Mouse (Mus musculus) monocyte, adult 5-6 weeks (primary cell): Measurements from ENCODE around the gene Map4k3. TPM values are rescaled to one million over a fixed set of nuclear protein-coding genes. Genes with fewer than 3 reads are reported as not detected.
"Not testable (repeated sequence)": the region's sequence is repeated elsewhere in the genome, so short reads cannot be mapped to it uniquely, and the experiment has no call there.

Experiments used
- ATAC-seq: fragments of 153-309, 156-312 bp; replicated peaks from 2 replicates; pipeline ENCODE4 v1.8.0; 2017; ENCODE audit warnings: mild to moderate bottlenecking; ENCODE audit not compliant: low TSS enrichment, insufficient number of reproducible peaks, severe bottlenecking, poor library complexity, low FRiP score
- total RNA-seq: library from RNA; stranded (forward); fragments of 200-1000, 200-491, 200-594 nt; gene quantifications from 3 replicates; pipeline ENCODE4 v1.2.3, GENCODE M21; 2017

The Map4k3 gene
- total RNA-seq, 1 experiment from 2014 or later: 26.7 TPM

DNA sequence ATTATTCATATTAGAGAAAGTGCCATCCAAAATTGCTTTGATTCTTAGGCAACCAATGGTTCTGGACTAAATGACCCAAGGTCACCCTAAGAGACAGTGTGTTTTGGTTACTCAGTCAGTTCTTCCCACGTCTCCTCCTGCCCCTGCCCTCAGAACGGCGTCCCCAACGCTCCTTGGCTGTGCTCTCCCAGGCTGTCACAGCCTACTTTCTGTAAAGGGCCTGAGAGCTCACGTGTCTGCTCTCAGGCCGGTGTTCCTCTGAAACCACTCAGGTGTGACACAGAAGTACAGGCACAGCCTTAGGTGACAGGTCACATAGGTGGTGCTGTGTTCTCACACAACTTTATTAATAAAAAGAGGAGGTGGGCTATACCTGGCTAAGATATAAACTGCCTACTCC lies 148.4 kb downstream of the Map4k3 start:
- no peak for ATAC-seq

- ATAC-seq: no peak
These were observed 149.2 kb downstream of the Map4k3 start for GRCm38 (mm10) chr17:80579089-80579488.

DNA sequence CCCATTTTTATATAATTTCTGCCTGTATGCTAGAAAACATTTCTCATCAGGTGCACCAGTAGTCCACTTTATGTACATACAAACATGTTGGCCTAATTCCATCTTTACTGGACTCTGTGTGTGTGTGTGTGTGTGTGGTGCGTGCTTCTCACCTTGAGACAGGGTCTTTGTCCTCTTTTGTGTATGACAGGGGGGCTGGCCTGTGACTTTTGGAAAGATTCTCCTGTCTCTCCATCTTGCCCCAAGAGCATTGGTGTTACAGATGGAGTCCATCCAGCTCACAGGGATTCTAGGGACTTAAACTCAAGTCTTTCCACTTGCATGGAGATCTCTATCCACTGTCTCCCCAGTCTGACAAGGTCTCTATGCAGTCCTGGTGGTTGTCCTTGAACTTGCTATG lies 150.2 kb downstream of the Map4k3 start:
- ATAC-seq: no peak

DNA sequence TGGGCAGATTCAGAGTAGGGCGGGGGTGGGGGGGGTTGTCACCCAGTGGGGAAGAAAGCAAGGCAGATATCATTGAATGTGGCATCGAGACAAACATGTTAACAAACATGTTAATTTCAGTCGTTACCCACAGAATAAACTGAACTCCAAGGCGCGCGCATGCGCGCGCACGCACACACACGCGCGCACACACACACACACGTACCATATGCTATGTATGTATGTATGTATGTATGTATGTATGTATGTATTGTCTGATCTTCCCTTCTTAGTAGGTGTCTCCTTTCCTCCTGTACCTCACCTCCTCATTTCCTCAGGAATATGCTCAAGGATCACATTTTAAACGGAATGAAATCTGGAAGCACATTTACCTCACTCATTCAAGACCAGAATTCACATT lies 150.6 kb downstream of the Map4k3 start, which contains the start of gene Cdkl4:
Gene Cdkl4, minus strand, starts transcription at position 175 of the 400 bp plus-strand sequence.
- ATAC-seq: no peak

- peak; percentile 48 for ATAC-seq
These were observed 151.1 kb downstream of the Map4k3 start for GRCm38 (mm10) chr17:80577214-80577613.

DNA sequence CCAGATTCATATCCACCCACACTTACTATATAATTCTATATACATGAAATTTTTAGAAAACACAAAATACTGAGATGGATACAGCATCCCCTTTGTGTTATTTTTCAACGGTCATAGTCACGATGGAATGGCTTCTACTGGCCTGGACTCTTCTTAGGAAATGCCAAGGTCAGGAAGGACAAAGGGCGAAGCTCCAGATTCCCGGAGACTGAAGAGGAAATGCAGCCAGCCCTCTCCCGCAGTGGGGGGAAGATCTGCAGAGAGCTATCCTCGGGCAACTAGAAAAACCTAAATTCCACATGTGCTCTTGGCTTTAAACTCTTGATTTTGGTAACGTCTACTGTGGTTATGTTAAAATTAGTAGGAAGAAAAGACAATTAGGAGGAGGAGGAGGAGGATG lies 153.3 kb downstream of the Map4k3 start:
- ATAC-seq: no peak

GRCm38 (mm10) chr17:80574471-80574965 lies 153.8 kb downstream of the Map4k3 start:
- no peak for ATAC-seq

DNA sequence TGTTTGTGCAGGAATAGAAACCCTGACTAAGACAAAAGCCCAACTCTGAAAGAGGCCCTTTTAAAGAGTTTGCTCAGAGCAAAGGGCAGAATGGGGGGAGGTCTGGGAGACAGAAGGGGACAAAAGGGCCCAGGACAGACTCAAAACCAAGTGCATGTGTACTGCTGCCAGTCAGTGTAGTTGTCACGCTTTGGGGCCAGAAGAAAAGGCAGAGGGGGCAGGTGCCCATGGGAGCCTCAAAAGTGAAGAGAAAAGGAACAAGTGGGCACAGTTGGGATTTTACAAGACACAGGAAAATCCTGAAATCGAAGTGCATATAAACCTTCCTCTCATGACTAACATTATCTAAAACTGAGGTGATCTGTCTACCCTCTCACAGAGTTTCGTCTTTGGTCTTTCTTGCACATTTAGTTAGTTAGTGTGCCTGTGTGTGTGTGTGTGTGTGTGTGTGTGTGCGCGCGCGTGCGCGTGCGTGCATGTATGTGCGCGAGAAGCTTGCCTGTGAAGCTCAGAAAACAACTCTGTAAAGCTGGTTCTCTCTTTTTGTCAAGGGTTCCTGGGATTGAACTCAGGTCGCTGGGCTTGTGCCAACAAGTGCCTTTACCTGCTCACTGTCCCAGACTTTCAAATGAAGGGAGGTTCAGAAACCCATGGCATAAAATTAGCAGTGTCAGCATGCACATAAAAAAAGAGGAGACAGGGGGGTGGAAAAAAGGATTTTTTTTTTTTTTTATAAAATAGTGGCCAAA lies 155.9 kb downstream of the Map4k3 start:
- no peak for ATAC-seq

DNA sequence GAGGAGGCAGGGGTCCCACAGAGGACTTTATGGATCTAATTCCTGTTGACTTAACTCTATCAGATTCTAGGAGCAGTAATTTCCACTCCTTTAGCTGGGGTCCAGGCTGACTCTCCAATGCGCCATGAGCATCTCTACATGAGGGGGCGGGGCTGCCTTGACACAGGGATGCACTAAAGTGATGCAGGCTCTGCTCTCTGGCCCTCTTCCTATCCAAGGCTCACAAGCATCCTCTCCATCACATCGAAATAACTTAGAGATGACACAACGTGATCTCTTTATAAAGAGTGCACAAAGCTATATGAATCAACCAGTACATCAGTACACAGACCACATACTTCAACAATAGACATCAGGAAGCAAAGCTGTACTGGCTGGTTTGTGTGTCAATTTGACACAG lies 156.8 kb downstream of the Map4k3 start:
- ATAC-seq: no peak

- ATAC-seq: not testable (repeated sequence)
These were observed 158.6 kb downstream of the Map4k3 start for GRCm38 (mm10) chr17:80569718-80570117.

DNA sequence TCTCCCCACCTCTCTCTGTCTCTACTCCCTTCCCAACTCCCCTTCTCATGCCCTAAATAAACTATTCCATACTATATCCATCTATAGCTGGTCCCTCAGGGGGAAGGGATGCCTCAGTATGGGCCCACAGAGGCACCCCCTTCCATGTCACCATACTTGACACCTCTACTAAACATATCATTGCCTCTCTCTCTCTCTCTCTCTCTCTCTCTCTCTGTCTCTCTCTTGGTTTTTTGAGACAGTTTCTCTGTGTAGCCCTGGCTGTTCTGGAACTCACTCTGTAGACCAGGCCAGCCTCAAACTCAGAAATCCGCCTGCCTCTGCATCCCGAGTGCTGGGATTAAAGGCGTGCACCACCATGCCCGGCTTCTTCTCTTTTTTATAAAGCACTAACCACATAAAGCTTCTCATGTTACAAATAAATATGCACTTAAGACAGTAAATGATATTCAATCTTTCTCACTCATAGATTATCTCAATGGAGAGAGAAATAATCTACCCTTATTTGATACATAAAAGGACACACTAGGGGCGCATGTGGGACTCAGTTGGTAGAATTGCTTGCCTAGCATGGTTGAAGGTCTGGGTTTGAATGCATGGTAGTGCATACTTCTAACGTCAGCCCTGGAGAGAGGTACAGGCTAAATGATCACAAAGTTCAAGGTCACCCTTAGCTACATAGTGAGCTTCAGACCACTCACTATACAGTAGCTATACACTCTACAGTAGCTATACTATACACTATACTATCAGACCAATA lies 159.3 kb downstream of the Map4k3 start:
- ATAC-seq: no peak

GRCm38 (mm10) chr17:80568441-80568840 lies 159.8 kb downstream of the Map4k3 start:
- ATAC-seq: no peak

GRCm38 (mm10) chr17:80564611-80564924 lies 163.7 kb downstream of the Map4k3 start:
- ATAC-seq: peak; percentile 69

DNA sequence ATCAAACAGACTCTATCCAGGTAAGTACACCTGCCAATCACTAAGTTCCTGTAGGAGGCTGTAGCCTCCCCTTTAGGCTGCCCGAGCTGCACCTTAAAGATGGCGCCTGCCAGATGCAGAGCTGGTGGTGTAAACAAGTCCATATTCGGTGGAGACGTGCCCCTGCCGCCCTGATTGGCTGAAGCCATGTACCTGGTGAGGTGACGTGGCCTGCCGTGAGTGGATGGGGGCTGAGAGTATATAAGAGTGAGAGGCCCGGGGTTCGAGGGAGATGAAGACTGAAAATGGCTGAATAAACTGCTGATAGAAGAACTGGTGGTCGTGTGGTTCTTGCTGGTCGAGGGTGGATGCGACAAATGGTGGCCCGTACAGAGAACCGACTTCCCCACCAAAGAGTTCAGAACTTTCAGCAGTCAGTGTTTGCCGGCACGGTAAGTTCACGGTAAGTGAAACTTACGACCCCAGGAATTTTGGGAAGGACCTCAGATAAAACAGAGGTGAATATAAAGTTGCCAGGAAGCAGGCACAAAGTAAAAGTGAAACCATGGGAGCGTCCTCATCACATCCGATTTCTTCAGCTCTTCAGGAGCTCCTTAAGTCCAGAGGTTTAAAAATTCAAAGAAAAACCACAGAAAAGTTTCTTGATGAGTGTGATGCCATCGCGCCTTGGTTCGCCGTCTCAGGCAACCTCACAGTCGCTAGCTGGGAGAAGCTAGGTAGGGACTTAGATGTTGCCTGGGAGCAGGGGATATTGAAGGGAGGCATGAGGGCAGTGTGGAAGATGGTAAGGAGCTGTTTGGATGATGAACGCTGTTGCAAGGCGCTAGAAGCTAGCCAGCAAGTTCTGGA lies 164.3 kb downstream of the Map4k3 start:
- ATAC-seq: peak; percentile 28; the same call in 1 of the 2 replicates

DNA sequence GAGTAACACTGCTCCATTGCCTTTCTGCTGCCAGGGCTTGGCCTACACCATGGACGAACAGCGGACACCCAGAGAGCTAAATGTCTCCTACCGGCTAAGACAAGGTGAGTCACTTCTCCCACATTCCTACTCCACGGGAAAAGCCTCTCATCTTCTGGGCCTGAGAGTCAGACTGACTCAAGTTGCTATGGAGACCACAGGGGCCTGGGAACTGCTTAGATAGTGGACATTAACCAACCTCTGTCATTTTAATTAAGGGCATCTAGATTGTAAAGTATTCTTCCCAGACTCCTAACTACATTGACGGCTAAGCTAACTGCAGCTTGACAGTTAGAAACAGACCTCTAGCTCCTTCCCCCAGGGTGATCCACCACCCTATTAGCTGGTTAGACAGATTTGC lies 165.5 kb downstream of the Map4k3 start:
- ATAC-seq: no peak

- ATAC-seq: peak; percentile 48
These were observed 167.4 kb downstream of the Map4k3 start for GRCm38 (mm10) chr17:80560669-80561401.

DNA sequence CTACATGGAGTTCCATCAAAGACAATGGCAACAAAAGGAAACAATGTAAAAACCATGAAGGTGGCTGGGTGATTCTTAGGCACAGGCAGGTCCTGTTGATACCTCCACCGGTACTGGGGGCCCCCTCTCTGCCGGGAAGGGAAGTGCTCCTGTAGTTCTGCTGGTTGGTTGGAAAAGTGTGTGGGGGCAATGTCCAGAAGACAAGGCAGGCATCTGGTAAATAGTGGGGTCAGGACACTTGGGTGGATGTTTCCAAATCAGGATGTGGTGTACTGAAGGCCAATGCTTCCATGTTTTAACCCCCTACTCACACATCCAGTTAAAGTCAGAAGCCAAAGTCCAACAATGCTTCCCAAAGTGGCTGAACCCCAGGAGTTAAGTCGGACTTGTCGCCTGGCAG lies 168.5 kb downstream of the Map4k3 start:
- ATAC-seq: no peak

GRCm38 (mm10) chr17:80559050-80559449 lies 169.2 kb downstream of the Map4k3 start:
- ATAC-seq: no peak

- no peak for ATAC-seq
These were observed 169.7 kb downstream of the Map4k3 start for GRCm38 (mm10) chr17:80558583-80558982.
